Comparison of ENCODE assay signal across 16 mouse cellular contexts in the genomic region with DNA sequence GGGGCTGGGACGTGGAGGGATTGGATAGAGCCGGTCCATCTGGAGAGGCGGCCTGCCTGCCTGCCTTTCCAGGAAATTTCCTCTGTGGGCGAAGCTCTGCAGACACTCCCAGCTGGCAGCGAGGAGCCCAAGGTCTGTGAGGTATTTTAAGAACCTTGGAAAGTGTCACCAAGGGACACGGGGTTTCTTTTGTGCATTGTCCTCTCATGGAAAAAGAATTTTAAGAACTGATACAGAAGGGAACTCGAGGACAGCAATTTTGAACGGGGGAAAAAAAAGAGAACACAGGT. TPM values are rescaled to one million over a fixed set of nuclear protein-coding genes. Genes with fewer than 3 reads are reported as not detected.
"Had no signal": no experiment of that assay in that cellular context is flagged by ENCODE, and none has a peak within 500 bp of the region (broad histone marks: within the 10 kb centered on the region; RNA-seq: fewer than 3 reads in every experiment).

No protein-coding gene starts in this region.

- DNase-seq: kidney, adult 18-20 months; kidney, postnatal 14 days; lung, embryonic 14.5 days; lung, postnatal 10 days; lung, postnatal 4 days; thymus, postnatal 4 days had no signal

- H3K9ac ChIP-seq: kidney, embryonic 15.5 days; limb, embryonic 15.5 days; liver, embryonic 12.5 days; lung, embryonic 14.5 days; neural tube, embryonic 13.5 days had no signal

- ATAC-seq: liver, embryonic 12.5 days had no signal

- H3K27ac ChIP-seq: kidney, embryonic 15.5 days; limb, embryonic 15.5 days; liver, embryonic 12.5 days; midbrain, embryonic 10.5 days; neural tube, embryonic 13.5 days; stomach, postnatal 0 days had no signal

- H3K4me3 ChIP-seq: kidney, embryonic 15.5 days; left cerebral cortex, adult 2 months; limb, embryonic 15.5 days; liver, embryonic 12.5 days; midbrain, embryonic 10.5 days; neural tube, embryonic 13.5 days had no signal

- H3K9me3 ChIP-seq: kidney, embryonic 15.5 days; limb, embryonic 15.5 days; liver, embryonic 12.5 days; midbrain, embryonic 10.5 days; neural tube, embryonic 13.5 days had no signal

- H3K36me3 ChIP-seq: kidney, embryonic 15.5 days; limb, embryonic 15.5 days; liver, embryonic 12.5 days; midbrain, embryonic 10.5 days; neural tube, embryonic 13.5 days had no signal

- H3K4me2 ChIP-seq: liver, embryonic 12.5 days; lung, embryonic 14.5 days; neural tube, embryonic 13.5 days had no signal

- H3K4me1 ChIP-seq: liver, embryonic 12.5 days had no signal

RNA-seq across cellular contexts. Expression of a gene that starts 41.0 kb away (rescaled TPM):
- total RNA-seq: megakaryocyte, adult 5-6 weeks had no signal
- polyA plus RNA-seq: limb, embryonic 11.5 days; liver, embryonic 12.5 days; liver, embryonic 16.5 days had no signal
